Mouse (Mus musculus) heart, adult 2 months (tissue): ENCODE data around the gene Dctpp1. TPM values are rescaled to one million over a fixed set of nuclear protein-coding genes. Genes with fewer than 3 reads are reported as not detected.

Experiments used
- DNase-seq, 2 experiments: peaks; one replicate each; pipeline ENCODE4 v3.0.0; 2021
- H3K27ac ChIP-seq: fragments of 200-600 bp; 2 replicates; pipeline ENCODE4 v1.8.1; 2022
- H3K27me3 ChIP-seq: fragments of 200-500 bp; 2 replicates; pipeline ENCODE4 v1.6.1; 2012; ENCODE audit warnings: mild to moderate bottlenecking, low read length, inconsistent platforms, mixed read lengths; ENCODE audit not compliant: control insufficient read depth, insufficient read depth
- H3K36me3 ChIP-seq: fragments of 200-500 bp; 2 replicates; pipeline ENCODE4 v1.6.1; 2012; ENCODE audit warnings: low read length, inconsistent platforms; ENCODE audit not compliant: control insufficient read depth, insufficient read depth
- H3K4me1 ChIP-seq: fragments of 200-500 bp; 2 replicates; pipeline ENCODE4 v1.6.1; 2011; ENCODE audit warnings: low read length; ENCODE audit not compliant: control insufficient read depth, insufficient read depth
- H3K4me3 ChIP-seq: fragments of 200-600 bp; 2 replicates; pipeline ENCODE4 v1.8.1; 2022
- H3K79me2 ChIP-seq: fragments of 200-500 bp; replicated peaks from 2 replicates; pipeline ENCODE4 v1.6.1; 2012; ENCODE audit warnings: mild to moderate bottlenecking, inconsistent platforms, low read length, moderate library complexity, mixed read lengths; ENCODE audit not compliant: control insufficient read depth, insufficient read depth
- H3K9ac ChIP-seq: fragments of 200-500 bp; 2 replicates; pipeline ENCODE4 v1.6.1; 2012; ENCODE audit warnings: low read depth, mild to moderate bottlenecking, control low read depth, inconsistent platforms, low read length, mixed read lengths
- CTCF ChIP-seq: fragments of 200-600 bp; IDR thresholded peaks from 2 replicates; pipeline ENCODE4 v1.8.1; 2022; ENCODE audit warnings: antibody characterized with exemption, mild to moderate bottlenecking, moderate library complexity
- EP300 ChIP-seq: fragments of 200-500 bp; IDR thresholded peaks from 2 replicates; pipeline ENCODE4 v1.6.1; 2011; ENCODE audit warnings: low read depth, low read length, control low read depth; ENCODE audit not compliant: insufficient read depth
- POLR2A ChIP-seq: fragments of 200-500 bp; IDR thresholded peaks from 2 replicates; pipeline ENCODE4 v1.6.1; 2011; ENCODE audit warnings: mild to moderate bottlenecking, low read depth, low read length, control low read depth; ENCODE audit not compliant: insufficient read depth
- WGBS: fragments of 180-500 bp; shearing (Covaris S2); methylation state at CpG from one replicate; pipeline ENCODE4 v1.1.7; 2018; 5-methylcytosine and 5-hydroxymethylcytosine counted together
- intact Hi-C: fragments of 180-260 bp; cut with DNase I; formaldehyde crosslinking; loops from one replicate; pipeline ENCODE4 v1.15.1; 2025
- polyA plus RNA-seq: library from polyadenylated mRNA; depleted of rRNA; stranded (reverse); fragments of >200 nt; gene quantifications from 2 replicates; pipeline ENCODE4 v1.2.3, GENCODE M21; 2012
- total RNA-seq, 2 experiments: library from RNA; stranded (reverse); gene quantifications; 2 replicates each; pipeline ENCODE4 v1.2.3; 2021

Dctpp1 gene
- total and polyA plus RNA-seq, 3 experiments, result 38.7 to 46.6 (median 44.6) TPM

GRCm38 (mm10) chr7:127212432-127213250, 47.9 kb downstream of the Dctpp1 start:
- TF ChIP-seq EP300 (no peak), CTCF (no peak), POLR2A (no peak)

DNA sequence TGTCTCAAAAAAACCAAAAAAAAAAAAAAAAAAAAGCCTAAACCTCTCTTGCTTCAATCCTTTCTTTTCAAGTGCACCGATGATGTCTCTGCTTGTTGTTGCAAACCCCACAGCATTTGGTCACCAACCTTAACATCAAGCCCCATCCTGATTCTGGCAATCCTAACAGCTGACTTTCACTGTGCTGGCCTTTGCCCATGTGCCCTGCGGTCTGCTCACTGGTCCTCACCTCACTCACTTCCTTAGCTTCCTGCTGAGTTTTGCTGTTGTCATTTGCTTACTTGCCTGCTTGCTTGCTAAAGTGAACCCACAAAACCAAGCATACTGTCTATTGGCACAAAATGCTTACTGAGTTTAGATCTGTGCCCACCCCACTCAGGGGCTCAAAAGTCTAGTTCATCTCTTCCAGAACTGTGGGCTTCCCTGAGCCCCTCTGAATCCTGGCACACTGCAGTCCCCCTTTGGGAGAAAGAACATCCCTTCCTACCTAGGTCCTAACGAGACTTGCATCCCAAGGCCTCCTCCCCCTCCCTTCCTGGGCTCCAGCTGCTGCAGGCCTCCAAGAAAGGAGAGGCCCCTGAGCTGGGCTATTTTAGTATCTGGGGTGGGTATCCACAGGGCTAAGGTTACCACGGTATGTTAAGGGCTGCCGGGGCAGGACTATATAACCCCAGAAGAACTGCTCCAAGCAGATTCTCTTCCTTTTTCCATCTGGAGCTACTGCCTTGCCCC, 49.3 kb downstream of the Dctpp1 start:
- peaks cover 3% of the 10 kb centered on the region; the same call in 1 of the 2 replicates for H3K4me1 ChIP-seq
- H3K9ac ChIP-seq, result no peak overlapping the region
- H3K27ac ChIP-seq, result no peak overlapping the region
- H3K79me2 ChIP-seq, result peaks cover 3% of the 10 kb centered on the region
- TF ChIP-seq POLR2A (no peak), EP300 (no peak), CTCF (no peak)
- H3K36me3 ChIP-seq, result no peaks in the 10 kb centered on the region
- H3K27me3 ChIP-seq, result no peaks in the 10 kb centered on the region
- no peak for DNase-seq
- intact Hi-C loops, result no loop called here
- 69% methylated on average over 5 of the region's 5 CpGs for WGBS
- H3K4me3 ChIP-seq, result no peak overlapping the region

More at GRCm38 (mm10) chr7:127212432-127213250, 47.9 kb downstream of the Dctpp1 start:
- H3K27ac ChIP-seq, result no peak overlapping the region
- 88% methylated on average over 12 of the region's 12 CpGs for WGBS
- intact Hi-C loops, result no loop called here
- DNase-seq, result no peak
- H3K27me3 ChIP-seq, result no peaks in the 10 kb centered on the region
- no peaks in the 10 kb centered on the region for H3K36me3 ChIP-seq
- peaks cover 3% of the 10 kb centered on the region for H3K79me2 ChIP-seq
- H3K4me3 ChIP-seq, result no peak overlapping the region
- peaks cover 3% of the 10 kb centered on the region; the same call in 1 of the 2 replicates for H3K4me1 ChIP-seq
- H3K9ac ChIP-seq, result no peak overlapping the region

GRCm38 (mm10) chr7:127210266-127210665, 50.2 kb downstream of the Dctpp1 start:
- Histone ChIP-seq H3K4me3 (no peak overlapping the region), H3K4me1 (peaks cover 2% of the 10 kb centered on the region; the same call in 1 of the 2 replicates), H3K27me3 (no peaks in the 10 kb centered on the region), H3K79me2 (peaks cover 3% of the 10 kb centered on the region), H3K27ac (no peak overlapping the region), H3K9ac (no peak overlapping the region), H3K36me3 (no peaks in the 10 kb centered on the region)
- TF ChIP-seq POLR2A (no peak), CTCF (no peak), EP300 (no peak)
- WGBS, result 87% methylated on average over 4 of the region's 4 CpGs
- intact Hi-C loops, result no loop called here
- DNase-seq, result no peak

DNA sequence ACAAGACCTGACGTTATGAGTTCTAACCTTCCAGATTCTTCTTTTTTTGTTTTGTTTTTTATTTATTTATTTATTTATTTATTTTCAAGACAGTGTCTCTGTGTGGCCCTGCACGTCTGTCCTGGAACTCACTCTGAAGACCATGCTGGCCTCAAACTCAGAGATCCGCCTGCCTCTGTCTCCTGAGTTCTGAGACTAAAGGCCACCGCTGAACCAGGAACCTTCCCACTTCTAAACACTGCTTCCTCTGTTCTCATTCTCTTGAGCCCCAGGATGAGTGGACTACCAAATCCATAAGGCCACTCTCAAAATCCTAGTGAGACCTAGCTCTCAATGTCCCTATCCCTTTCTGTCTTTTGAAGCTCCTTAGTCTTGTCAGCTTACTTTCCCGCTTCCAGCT, 50.7 kb downstream of the Dctpp1 start:
- no peak for DNase-seq
- no peaks in the 10 kb centered on the region for H3K36me3 ChIP-seq
- peak overlapping the region; percentile 85 for H3K27ac ChIP-seq
- TF ChIP-seq POLR2A (no peak), EP300 (no peak), CTCF (no peak)
- H3K4me1 ChIP-seq, result peaks cover 2% of the 10 kb centered on the region; the same call in 1 of the 2 replicates
- 83% methylated on average over 5 of the region's 5 CpGs for WGBS
- no peaks in the 10 kb centered on the region for H3K27me3 ChIP-seq
- H3K79me2 ChIP-seq, result peaks cover 3% of the 10 kb centered on the region
- no peak overlapping the region for H3K4me3 ChIP-seq
- intact Hi-C loops, result loop anchor here (1.0 to 10.0 kb wide), 2 partner anchors 22 to 625 kb away; partner anchors contain the start of genes Apobr and Cln3
- H3K9ac ChIP-seq, result no peak overlapping the region

DNA sequence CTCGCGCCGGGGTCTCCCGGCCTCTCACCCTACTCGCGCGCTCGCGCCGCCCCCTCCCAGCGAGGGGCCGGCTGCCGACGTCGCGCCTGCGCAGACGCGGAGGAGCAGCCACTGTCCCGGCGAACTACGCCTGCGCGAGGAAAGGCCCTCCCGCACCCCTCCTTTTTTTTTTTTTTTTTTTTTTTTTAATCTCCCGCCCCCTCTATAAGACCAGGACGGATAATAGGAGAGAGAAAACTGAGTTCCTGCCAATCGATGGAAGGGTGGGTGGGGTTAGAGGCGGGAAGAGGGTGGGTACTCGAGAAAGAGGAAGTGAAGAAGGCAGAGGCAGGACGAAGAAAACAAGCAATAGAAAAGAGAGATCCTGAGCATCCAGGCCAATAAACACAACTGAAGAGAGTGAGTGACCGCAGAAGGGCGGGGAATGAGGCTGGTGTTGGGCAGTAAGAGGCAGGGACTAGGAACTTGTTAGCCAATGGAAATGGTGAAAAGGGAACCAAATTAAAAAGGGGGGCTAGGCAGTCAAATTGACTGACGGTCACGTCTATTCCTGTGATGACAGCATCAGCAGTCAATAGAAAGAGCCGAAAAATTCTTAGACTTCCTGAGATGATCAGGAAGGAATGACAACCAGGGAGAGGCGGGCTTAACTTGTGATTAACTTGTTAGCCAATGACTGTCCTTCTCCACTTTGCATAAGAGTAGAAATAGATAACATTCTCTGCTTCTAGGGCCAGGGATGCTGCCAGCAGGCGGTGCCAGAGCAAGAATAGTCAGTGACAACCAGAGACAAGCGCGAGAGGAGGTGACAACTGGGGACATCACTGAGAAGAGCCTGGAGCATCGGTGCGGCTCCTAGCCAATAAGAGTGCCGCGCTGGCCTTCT, 51.7 kb downstream of the Dctpp1 start, which contains the start of gene Mylpf:
Gene Mylpf, plus strand, starts transcription at position 338 of the 886 bp plus-strand sequence.
- under 1% methylated on average over 37 of the region's 44 CpGs for WGBS
- peak; percentile 92 to 95 for DNase-seq
- Histone ChIP-seq H3K79me2 (peaks cover 3% of the 10 kb centered on the region), H3K27ac (peak within 1 kb of the TSS; percentile 85), H3K36me3 (no peaks in the 10 kb centered on the region), H3K4me3 (peak within 1 kb of the TSS; percentile 78), H3K9ac (peak within 1 kb of the TSS; percentile 90), H3K27me3 (no peaks in the 10 kb centered on the region), H3K4me1 (peaks cover 2% of the 10 kb centered on the region; the same call in 1 of the 2 replicates)
- TF ChIP-seq EP300 (0 out of 2 replicates have a peak, but pooled peaks have one; percentile 55), POLR2A (peak; percentile 95), CTCF (peak; percentile 74)
- intact Hi-C loops, result loop anchor here (1.0 to 10.0 kb wide), 3 partner anchors 12 to 624 kb away; partner anchors contain the start of genes Apobr, Cd2bp2 and Cln3
